Mouse (Mus musculus) testis, postnatal 10 days (tissue): ENCODE measurements around the gene Nup54.

Source experiments
- DNase-seq: peaks from one replicate; pipeline ENCODE4 v3.0.0; 2021; ENCODE audit warnings: low spot score

Nup54 gene

DNA sequence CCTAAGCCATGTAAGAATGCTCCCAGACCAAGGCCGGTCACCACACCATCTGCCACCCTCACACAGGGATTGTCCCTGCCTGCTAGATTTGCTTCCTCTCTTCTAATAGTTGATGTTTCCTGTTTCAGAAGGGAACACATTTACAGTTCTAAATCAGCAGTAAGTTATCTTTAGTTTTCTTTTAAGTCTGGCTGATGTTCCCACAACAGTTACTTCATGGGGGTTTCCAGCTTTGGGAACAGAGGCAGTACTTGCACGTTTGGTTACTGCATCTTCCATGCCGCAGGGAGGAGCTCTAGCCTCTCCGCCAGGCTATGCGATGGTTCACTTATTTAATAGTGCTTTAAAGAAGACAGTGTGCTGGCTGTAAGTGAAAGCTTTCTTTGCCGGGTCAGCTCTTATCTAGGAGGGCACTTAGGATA, 60.3 kb downstream of the Nup54 start:
- DNase-seq = no peak

DNA sequence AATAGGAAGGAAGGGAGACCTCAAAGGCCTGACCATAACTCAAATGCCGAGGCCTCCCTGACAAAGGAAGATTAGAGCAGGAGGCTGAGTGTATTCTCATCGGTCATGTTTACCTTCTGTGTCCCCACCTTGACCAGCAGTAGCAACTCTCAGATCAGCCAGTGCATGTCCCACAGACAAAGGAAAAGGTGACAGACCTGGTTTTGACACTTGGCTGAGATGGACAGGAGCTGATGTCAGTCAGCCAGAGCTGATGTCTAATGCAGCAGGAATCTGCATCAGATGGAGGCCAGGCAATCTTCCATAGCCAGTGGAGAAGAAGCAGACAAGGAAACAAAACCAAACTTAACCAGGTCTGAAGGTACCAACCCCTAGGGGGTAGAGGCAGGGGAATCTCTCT, 62.4 kb downstream of the Nup54 start:
- no peak for DNase-seq

- no peak for DNase-seq
Measured at GRCm38 (mm10) chr5:92371361-92371976, 63.5 kb downstream of the Nup54 start.

- DNase-seq = no peak
Measured at GRCm38 (mm10) chr5:92370891-92371290, 64.1 kb downstream of the Nup54 start.

GRCm38 (mm10) chr5:92370392-92370791, 64.6 kb downstream of the Nup54 start:
- no peak for DNase-seq

DNA sequence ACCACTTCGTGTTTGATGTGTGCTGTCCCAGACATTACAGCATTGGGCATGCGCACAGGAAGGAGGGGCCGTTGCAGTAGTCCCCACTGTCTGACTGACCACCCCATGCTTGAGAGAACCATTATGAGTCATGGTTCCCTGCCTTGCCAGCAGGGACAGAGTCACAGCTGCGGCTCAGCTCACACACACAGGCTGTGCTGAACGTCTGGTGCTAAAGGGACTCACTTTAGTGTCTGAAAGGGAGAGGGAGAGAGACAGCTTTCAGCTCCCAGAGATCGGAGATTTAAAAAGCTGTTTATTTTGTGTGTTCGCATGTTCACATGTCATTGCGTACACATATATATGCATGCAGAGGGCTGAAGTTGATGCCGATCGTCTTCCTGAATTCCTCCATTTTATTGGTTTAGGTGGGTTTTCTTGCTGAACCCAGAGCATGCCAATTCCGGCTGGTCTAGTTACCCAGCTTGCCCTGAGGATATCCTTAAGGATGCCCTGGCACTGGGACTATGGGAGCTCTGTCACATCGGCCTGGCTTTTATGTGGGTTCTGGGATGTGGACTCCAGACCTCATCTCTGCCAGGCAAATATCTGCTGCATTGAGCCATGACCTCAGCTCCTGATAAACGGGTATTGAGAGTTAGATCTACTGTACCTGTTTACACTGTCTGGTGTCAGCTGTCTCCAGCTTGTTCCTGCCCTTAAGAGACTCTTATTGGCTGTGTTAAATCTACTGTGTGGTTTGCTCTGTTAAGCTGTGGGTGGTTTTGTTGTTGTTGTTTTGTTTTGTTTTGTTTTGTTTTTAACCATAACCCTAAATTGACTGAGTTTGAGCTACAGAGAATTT, 65.6 kb downstream of the Nup54 start:
- DNase-seq = no peak

- no peak for DNase-seq
Measured at GRCm38 (mm10) chr5:92368392-92368791, 66.6 kb downstream of the Nup54 start.

DNA sequence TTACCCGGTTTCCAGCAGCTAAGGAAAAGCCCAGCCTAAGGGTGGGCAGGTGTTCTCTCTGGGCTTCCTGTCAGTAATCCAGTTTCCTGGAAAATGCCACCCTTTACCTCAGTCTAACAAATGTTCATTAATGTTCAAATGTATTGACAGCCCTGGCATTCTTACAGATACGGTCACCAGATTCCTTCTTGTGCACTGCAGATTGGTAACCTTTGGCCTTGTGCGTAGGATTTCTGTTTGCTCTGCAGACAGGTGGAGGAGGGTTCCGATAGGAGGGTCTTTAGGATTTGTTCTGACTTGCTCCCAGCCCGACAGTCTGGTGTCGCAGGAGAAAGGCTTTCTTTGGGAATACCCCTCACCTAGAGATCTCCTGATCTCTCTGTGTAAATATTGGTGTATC, 68.5 kb downstream of the Nup54 start:
- no peak for DNase-seq
